Mouse (Mus musculus): Measurements from ENCODE around the gene Fam214b. TPM values are rescaled to one million over a fixed set of nuclear protein-coding genes. Genes with fewer than 3 reads are reported as not detected.

Fam214b gene
- polyA plus RNA-seq, 1 experiment from 2014 or later = 28.1 TPM

DNA sequence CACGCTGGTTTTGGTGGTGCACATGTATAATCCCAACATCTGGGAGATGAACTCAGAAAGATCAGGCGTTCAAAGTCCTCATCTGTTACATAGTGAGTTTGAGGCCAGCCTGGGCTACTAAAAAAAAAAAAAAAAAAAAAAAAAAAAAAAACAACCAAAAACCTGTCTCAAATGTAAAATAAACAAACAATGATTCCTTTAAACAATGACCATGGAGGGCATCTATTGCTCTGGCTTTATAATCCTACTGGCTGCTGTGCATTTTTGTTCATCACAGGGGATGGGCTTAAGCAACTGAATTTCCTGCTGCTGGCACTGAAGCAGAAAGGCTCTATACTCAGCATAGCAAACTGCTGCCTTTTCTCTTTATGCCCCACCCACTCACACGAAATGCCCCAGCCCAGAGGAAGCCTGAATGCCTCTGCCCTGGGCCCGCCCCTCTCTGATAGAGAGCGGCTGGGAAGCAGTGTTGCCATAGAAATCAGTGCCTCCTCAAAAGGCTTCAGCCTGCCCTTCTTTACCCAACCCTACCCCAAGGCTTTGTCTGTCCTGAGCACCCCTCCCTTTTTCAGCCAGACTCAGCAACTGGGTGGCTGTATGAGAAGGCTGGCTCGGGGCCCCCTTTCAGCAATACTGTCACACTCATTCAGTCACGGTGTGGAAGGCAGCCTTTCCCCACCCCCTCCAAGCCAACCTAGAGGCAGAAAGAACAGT is 2.2 kb downstream of the Fam214b start:
- peaks cover 22% of the 10 kb centered on the region for H3K4me1 ChIP-seq (replicated peaks; ENCODE audit: control insufficient read depth, insufficient read depth, low read length)
- peak overlapping the region; percentile 99 for H3K27ac ChIP-seq (ENCODE audit: low read depth, low read length)
- peak overlapping the region; percentile 56 for H3K4me3 ChIP-seq (ENCODE audit: low read depth, low read length)
- H3K9me3 ChIP-seq (ENCODE audit: control insufficient read depth, low read length) = no peaks in the 10 kb centered on the region
- DNase-seq (ENCODE audit: low spot score) (peak; percentile 91), ATAC-seq (replicated peaks; ENCODE audit: low FRiP score) (peak; percentile 87)
- peak overlapping the region; percentile 89 for H3K4me2 ChIP-seq (ENCODE audit: low read depth, low read length, severe bottlenecking)
- no peaks in the 10 kb centered on the region for H3K27me3 ChIP-seq (ENCODE audit: control insufficient read depth, insufficient read depth, low read length)
- H3K9ac ChIP-seq (ENCODE audit: low read length) = peak overlapping the region; percentile 70
- 9% methylated on average over 7 of the region's 7 CpGs for WGBS
- H3K36me3 ChIP-seq (ENCODE audit: control insufficient read depth, insufficient read depth, low read length) = no peaks in the 10 kb centered on the region

DNA sequence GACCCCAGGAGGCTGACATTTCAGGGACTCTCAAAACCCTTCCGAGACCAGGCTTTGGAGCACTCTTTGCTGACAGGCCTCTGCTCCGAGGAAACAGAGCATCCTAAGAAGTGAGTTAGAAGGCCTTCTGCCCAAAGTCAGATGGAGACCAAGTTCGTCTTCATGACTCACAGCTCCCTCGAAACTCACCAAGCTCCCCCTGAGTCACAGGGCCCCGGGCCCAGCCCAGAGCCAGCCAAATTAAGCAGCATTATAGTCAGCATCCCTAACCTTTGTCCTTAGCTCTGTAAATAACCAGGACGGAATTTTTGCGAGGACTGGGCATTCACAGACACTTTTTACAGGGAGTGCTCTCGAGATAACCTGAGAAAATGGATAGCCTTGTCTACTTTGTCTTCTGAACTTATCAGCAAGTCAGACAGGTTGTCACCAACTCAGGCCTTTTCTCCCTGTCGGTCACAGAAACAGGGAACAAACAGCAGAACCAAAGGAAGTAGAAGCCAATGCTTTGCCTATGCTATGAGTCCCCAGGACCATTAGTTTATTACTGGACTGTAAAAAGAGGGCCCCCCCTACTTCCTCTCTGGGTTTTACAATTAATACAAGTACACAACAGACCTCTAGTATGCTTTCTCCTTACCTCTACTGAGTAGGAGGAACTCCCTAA is 5.0 kb downstream of the Fam214b start:
- no peak overlapping the region for H3K4me3 ChIP-seq (ENCODE audit: low read depth, low read length)
- no peaks in the 10 kb centered on the region for H3K27me3 ChIP-seq (ENCODE audit: control insufficient read depth, insufficient read depth, low read length)
- 71% methylated on average over 9 of the region's 9 CpGs for WGBS
- peaks cover 22% of the 10 kb centered on the region for H3K4me1 ChIP-seq (replicated peaks; ENCODE audit: control insufficient read depth, insufficient read depth, low read length)
- no peak overlapping the region; the same call in 1 of the 2 replicates for H3K9ac ChIP-seq (ENCODE audit: low read length)
- peaks cover 3% of the 10 kb centered on the region; the same call in 1 of the 2 replicates for H3K36me3 ChIP-seq (ENCODE audit: control insufficient read depth, insufficient read depth, low read length)
- H3K4me2 ChIP-seq (ENCODE audit: low read depth, low read length, severe bottlenecking) = no peak overlapping the region
- DNase-seq (ENCODE audit: low spot score) (no peak), ATAC-seq (replicated peaks; ENCODE audit: low FRiP score) (no peak)
- peak overlapping the region; percentile 51; the same call in 1 of the 2 replicates for H3K27ac ChIP-seq (ENCODE audit: low read depth, low read length)
- no peaks in the 10 kb centered on the region for H3K9me3 ChIP-seq (ENCODE audit: control insufficient read depth, low read length)

DNA sequence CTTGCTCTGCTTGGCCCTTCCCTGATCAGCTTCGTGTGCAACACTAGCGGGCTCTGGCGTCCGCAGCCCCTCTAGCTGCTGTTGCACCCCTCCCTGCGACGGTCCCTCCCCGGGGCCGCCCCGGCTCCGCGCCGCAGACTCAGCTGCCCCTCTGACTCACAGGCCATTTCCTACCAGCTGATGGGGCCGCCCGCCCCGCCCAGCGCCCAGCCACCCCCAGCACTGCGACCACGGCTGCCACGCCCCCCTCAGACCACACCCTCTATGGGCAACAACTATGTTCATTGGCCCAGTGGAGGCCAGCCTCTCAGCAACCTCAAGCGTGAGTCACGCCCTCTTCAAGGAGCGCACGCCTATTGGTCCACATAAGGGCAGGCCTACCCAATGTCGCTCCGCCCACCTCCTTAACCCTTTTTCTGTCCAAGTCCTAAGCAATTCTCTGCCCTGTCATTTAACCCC is 5.9 kb downstream of the Fam214b start:
- DNase-seq (ENCODE audit: low spot score) (peak; percentile 98), ATAC-seq (replicated peaks; ENCODE audit: low FRiP score) (peak; percentile 93)
- peaks cover 22% of the 10 kb centered on the region for H3K4me1 ChIP-seq (replicated peaks; ENCODE audit: control insufficient read depth, insufficient read depth, low read length)

DNA sequence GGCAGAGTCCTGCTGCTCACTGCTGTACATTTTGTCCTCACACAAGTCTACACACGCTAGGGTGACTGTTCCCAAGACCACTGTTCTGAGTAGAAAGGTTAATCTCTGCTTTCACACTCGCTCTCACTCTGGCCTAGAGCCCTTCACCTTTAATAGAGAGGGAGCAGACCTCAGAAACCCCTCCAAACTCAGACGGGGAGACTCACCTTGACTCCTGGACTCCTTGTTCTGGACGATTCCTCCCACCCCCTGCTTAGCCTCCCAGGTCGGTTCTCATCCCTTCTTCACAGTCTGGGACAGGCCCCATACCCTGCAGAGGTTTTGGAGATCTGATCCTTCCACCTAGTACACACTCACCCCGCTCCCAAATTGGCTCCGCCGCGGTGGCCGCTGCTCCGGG is 6.4 kb downstream of the Fam214b start:
- peak overlapping the region; percentile 64 for H3K4me3 ChIP-seq (ENCODE audit: low read depth, low read length)
- DNase-seq (ENCODE audit: low spot score) = no peak
- ATAC-seq (replicated peaks; ENCODE audit: low FRiP score) = no peak
- H3K4me2 ChIP-seq (ENCODE audit: low read depth, low read length, severe bottlenecking) = peak overlapping the region; percentile 91
- WGBS = 4% methylated on average over 11 of the region's 11 CpGs
- H3K9me3 ChIP-seq (ENCODE audit: control insufficient read depth, low read length) = no peaks in the 10 kb centered on the region
- H3K9ac ChIP-seq (ENCODE audit: low read length) = peak overlapping the region; percentile 72
- peak overlapping the region; percentile 62 for H3K27ac ChIP-seq (ENCODE audit: low read depth, low read length)
- peaks cover 5% of the 10 kb centered on the region; the same call in 1 of the 2 replicates for H3K36me3 ChIP-seq (ENCODE audit: control insufficient read depth, insufficient read depth, low read length)
- no peaks in the 10 kb centered on the region for H3K27me3 ChIP-seq (ENCODE audit: control insufficient read depth, insufficient read depth, low read length)
- peaks cover 20% of the 10 kb centered on the region for H3K4me1 ChIP-seq (replicated peaks; ENCODE audit: control insufficient read depth, insufficient read depth, low read length)

More for the DNA sequence above, 5.9 kb downstream of the Fam214b start:
- Histone ChIP-seq H3K9ac (ENCODE audit: low read length) (peak overlapping the region; percentile 72), H3K27ac (ENCODE audit: low read depth, low read length) (peak overlapping the region; percentile 62; the same call in 1 of the 2 replicates), H3K9me3 (ENCODE audit: control insufficient read depth, low read length) (no peaks in the 10 kb centered on the region), H3K4me3 (ENCODE audit: low read depth, low read length) (peak overlapping the region; percentile 64), H3K36me3 (ENCODE audit: control insufficient read depth, insufficient read depth, low read length) (peaks cover 3% of the 10 kb centered on the region; the same call in 1 of the 2 replicates), H3K27me3 (ENCODE audit: control insufficient read depth, insufficient read depth, low read length) (no peaks in the 10 kb centered on the region), H3K4me2 (ENCODE audit: low read depth, low read length, severe bottlenecking) (peak overlapping the region; percentile 91)
- WGBS = under 1% methylated on average over 25 of the region's 25 CpGs

DNA sequence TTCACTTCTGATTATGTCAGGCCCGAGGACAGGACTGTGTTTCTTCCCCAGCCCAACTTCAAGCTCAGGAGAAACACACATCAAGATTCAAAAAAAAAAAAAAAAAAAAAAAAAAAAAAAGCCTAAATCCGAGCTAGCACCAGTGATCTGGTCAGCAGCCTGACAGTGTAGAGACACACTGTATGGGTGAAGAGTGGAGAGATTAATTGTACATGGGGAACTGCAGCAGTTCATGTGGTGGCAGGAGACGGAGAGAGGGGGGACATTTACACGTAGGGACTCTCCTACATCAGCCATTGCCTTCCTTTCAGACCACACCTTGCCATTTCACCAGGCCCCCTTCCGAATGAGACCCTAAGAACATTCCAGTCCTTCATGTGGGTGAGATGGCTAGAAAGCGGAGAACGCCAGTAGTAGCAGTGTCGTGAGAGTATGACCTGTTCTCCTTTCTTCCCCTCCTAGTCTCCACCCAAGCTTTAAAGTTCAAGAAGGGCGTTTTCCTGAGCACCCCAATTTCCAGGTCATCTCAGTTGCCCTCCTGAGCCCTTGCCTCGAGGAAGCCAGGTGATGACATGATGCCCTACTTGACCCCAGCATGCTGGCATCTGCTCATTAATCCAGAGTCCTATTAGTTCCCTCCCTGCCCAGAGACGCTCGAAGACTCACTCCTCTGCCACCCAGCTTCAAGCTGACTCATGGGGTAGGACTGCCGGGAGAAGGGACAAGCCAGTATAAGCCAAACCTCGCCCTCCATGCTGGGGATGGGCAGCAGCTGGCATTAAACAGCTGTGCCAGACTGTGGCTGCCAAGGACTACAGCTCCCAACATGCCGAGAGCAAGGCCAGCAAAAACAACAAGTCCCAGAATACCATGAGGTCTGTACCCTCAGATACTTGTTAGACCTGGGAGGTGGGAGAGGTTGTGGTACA is 7.2 kb downstream of the Fam214b start:
- ATAC-seq (replicated peaks; ENCODE audit: low FRiP score) = no peak
- no peaks in the 10 kb centered on the region for H3K27me3 ChIP-seq (ENCODE audit: control insufficient read depth, insufficient read depth, low read length)
- no peaks in the 10 kb centered on the region for H3K9me3 ChIP-seq (ENCODE audit: control insufficient read depth, low read length)
- peak overlapping the region; percentile 62; the same call in 1 of the 2 replicates for H3K27ac ChIP-seq (ENCODE audit: low read depth, low read length)
- H3K4me1 ChIP-seq (replicated peaks; ENCODE audit: control insufficient read depth, insufficient read depth, low read length) = peaks cover 15% of the 10 kb centered on the region
- DNase-seq (ENCODE audit: low spot score) = no peak
- WGBS = 62% methylated on average over 15 of the region's 15 CpGs
- peaks cover 7% of the 10 kb centered on the region for H3K36me3 ChIP-seq (ENCODE audit: control insufficient read depth, insufficient read depth, low read length)
- peak overlapping the region; percentile 64 for H3K4me3 ChIP-seq (ENCODE audit: low read depth, low read length)
- H3K4me2 ChIP-seq (ENCODE audit: low read depth, low read length, severe bottlenecking) = peak overlapping the region; percentile 91
- peak overlapping the region; percentile 72 for H3K9ac ChIP-seq (ENCODE audit: low read length)

DNA sequence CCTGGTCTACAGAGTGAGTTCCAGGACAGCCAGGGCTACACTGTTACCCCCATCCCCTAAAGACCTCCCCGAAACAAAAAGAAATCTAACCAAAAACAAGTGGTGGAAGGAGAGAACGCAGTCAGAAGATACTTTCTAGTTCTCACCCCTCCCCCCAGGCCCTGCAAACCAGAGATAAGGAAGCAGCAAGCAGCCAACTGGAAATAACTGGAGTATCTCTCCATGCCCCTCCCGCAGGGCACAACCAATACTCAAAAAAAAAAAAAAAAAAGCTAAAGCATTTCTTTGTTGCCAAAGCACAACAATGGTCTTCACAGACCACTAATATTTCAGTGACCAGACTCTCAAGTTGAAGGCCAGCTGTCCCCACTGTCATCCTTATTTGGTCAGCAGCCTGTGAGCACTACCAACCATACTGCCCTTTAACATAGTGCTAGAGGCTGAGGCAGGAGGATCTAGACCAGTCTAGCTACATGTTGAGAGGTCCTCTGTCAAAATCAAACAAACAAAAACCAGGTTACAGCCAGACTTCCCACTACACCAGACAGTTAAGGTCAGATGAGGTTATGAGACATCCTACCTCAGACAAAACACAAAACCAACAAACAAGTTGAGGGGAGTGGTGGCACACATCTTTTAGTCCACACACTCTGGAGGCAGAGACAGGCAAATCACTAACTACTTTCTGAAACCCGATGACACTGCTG is 8.0 kb downstream of the Fam214b start:
- no peak for DNase-seq (ENCODE audit: low spot score)
- H3K4me1 ChIP-seq (replicated peaks; ENCODE audit: control insufficient read depth, insufficient read depth, low read length) = peaks cover 10% of the 10 kb centered on the region; the same call in 1 of the 2 replicates
- 79% methylated on average over 4 of the region's 4 CpGs for WGBS
- H3K4me3 ChIP-seq (ENCODE audit: low read depth, low read length) = no peak overlapping the region
- ATAC-seq (replicated peaks; ENCODE audit: low FRiP score) = no peak
- no peak overlapping the region for H3K9ac ChIP-seq (ENCODE audit: low read length)
- no peak overlapping the region for H3K27ac ChIP-seq (ENCODE audit: low read depth, low read length)
- H3K4me2 ChIP-seq (ENCODE audit: low read depth, low read length, severe bottlenecking) = peak overlapping the region; percentile 12; the same call in 1 of the 2 replicates
- no peaks in the 10 kb centered on the region for H3K9me3 ChIP-seq (ENCODE audit: control insufficient read depth, low read length)
- H3K27me3 ChIP-seq (ENCODE audit: control insufficient read depth, insufficient read depth, low read length) = no peaks in the 10 kb centered on the region
- peaks cover 7% of the 10 kb centered on the region for H3K36me3 ChIP-seq (ENCODE audit: control insufficient read depth, insufficient read depth, low read length)

DNA sequence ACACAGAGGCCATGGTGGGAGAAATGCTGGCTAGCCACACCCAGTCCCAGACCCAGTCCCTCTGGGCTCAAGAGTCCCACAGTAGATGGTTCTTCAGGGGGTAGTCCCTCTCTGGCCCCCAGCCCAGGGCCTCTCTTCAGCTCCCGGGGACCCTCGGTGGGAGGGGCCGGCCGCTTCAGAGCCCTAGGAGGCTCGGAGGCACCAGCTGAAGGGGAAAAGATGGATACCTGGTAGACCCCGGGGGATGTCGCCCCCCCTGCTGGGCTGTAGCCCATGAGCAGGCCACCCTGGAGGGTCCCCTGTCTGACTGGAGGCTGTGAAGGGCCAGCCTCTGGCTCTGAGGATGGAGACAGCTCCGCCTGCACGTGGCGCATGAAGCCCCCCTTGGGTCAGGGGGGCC is 9.7 kb downstream of the Fam214b start:
- H3K27me3 ChIP-seq (ENCODE audit: control insufficient read depth, insufficient read depth, low read length) = no peaks in the 10 kb centered on the region
- 90% methylated on average over 10 of the region's 10 CpGs for WGBS
- peaks cover 13% of the 10 kb centered on the region; the same call in 1 of the 2 replicates for H3K4me1 ChIP-seq (replicated peaks; ENCODE audit: control insufficient read depth, insufficient read depth, low read length)
- peaks cover 7% of the 10 kb centered on the region for H3K36me3 ChIP-seq (ENCODE audit: control insufficient read depth, insufficient read depth, low read length)
- H3K4me3 ChIP-seq (ENCODE audit: low read depth, low read length) = no peak overlapping the region
- H3K9me3 ChIP-seq (ENCODE audit: control insufficient read depth, low read length) = no peaks in the 10 kb centered on the region
- DNase-seq (ENCODE audit: low spot score) (no peak), ATAC-seq (replicated peaks; ENCODE audit: low FRiP score) (no peak)
- no peak overlapping the region for H3K9ac ChIP-seq (ENCODE audit: low read length)
- H3K27ac ChIP-seq (ENCODE audit: low read depth, low read length) = no peak overlapping the region
- no peak overlapping the region for H3K4me2 ChIP-seq (ENCODE audit: low read depth, low read length, severe bottlenecking)

All from forebrain, embryonic 11.5 days (tissue).